Mouse (Mus musculus): ENCODE measurements around the gene D5Ertd579e. TPM values are rescaled to one million over a fixed set of nuclear protein-coding genes. Genes with fewer than 3 reads are reported as not detected.
A peak's percentile ranks its signal among the peaks of the same experiment; 100 is the strongest.

Gene D5Ertd579e
- polyA plus RNA-seq (2016; fragmentation: Nextera tagmentation; extraction: Ambion mirVana), result 37.3 and 38.3 TPM in 2 replicates

- Histone ChIP-seq H3K4me3 (peak within 1 kb of the TSS; percentile 68), H3K27ac (peak within 1 kb of the TSS; percentile 92)
- under 1% methylated on average over 99 of the region's 104 CpGs for WGBS
These were observed at the start of gene D5Ertd579e for GRCm38 (mm10) chr5:36695461-36696231. Gene D5Ertd579e, minus strand, starts transcription at chr5:36696024.

DNA sequence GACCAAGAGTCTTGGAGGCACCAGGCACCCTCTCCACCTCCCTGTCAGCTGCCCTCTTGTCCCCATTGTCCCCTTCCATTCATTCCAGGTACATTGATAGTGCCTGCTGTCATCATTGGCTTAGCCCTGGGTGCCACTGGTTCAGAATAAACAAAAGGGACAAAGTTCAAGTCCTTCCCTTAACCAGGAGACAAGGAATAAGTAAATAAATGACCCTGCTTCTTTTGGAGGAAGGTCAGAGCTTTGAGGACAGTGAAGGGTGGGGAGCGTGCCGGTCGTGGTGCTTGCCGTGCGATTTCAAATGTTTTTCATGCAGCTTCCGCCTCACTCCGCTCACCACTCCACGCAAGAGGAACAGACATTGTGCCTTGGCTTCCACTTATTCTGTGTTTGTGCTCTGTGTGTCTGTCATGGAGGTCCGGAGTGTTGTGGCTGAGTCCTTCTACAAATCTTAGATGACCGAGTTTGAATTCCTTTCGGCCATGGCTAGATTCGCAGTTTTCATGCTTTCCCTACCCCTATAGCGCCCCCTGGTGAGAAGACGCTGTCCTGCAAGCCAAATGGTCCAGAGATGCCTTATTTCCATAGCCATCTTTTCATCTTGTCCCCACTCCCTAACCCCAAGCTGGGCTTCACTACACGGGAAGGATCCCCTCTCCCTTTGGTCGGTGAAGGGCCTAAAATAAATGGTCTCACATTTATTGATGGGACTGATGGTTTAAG, 46.5 kb upstream of the D5Ertd579e start:
- no peak overlapping the region for H3K4me2 ChIP-seq (replicated peaks)
- 41% methylated on average over 16 of the region's 16 CpGs for WGBS
- no peaks in the 10 kb centered on the region for H3K36me3 ChIP-seq
- no peak overlapping the region for H3K27ac ChIP-seq
- H3K9ac ChIP-seq, result no peak overlapping the region
- peaks cover 7% of the 10 kb centered on the region for H3K4me1 ChIP-seq
- no peak overlapping the region for H3K4me3 ChIP-seq
- no peaks in the 10 kb centered on the region for H3K27me3 ChIP-seq (replicated peaks)
- H3K9me3 ChIP-seq, result no peaks in the 10 kb centered on the region
- no peak for ATAC-seq (ENCODE audit: low FRiP score, low read depth)

More at GRCm38 (mm10) chr5:36695461-36696231, at the start of gene D5Ertd579e:
- H3K4me2 ChIP-seq (replicated peaks), result peak within 1 kb of the TSS; percentile 83
- H3K36me3 ChIP-seq, result no peaks in the 10 kb centered on the region
- peak within 1 kb of the TSS; percentile 91 for H3K9ac ChIP-seq
- H3K27me3 ChIP-seq (replicated peaks), result 0 out of 2 replicates have a peak, but pooled peaks cover under 1% of the 10 kb centered on the region
- peak; percentile 94 for ATAC-seq (ENCODE audit: low FRiP score, low read depth)
- H3K4me1 ChIP-seq, result peaks cover 13% of the 10 kb centered on the region
- no peaks in the 10 kb centered on the region for H3K9me3 ChIP-seq

DNA sequence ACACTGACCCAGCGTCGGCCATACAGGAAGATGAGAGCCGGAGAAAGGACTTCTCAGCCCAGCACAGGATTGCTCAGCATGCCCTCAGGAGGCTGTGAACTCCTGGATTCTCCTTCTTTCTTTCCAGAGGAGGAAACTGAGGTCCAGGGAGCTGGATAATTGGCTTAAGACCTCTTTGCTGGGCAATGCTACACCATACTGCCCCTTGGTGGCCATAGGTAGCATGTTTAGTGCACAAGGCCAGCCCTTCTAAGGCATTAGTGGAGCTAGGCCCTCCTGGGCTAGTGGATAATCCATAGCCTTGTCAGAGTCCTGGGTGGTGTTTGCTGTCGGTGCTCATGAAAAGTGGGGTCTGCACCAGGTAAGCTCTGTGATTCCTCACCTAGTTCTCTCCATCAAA, 44.0 kb upstream of the D5Ertd579e start:
- no peak for ATAC-seq (ENCODE audit: low FRiP score, low read depth)
- 76% methylated on average over 4 of the region's 4 CpGs for WGBS
- no peak overlapping the region for H3K4me3 ChIP-seq
- H3K27me3 ChIP-seq (replicated peaks), result no peaks in the 10 kb centered on the region
- no peak overlapping the region for H3K9ac ChIP-seq
- no peak overlapping the region for H3K4me2 ChIP-seq (replicated peaks)
- no peaks in the 10 kb centered on the region for H3K4me1 ChIP-seq
- no peak overlapping the region for H3K27ac ChIP-seq
- no peaks in the 10 kb centered on the region for H3K36me3 ChIP-seq
- no peaks in the 10 kb centered on the region for H3K9me3 ChIP-seq

- Histone ChIP-seq H3K4me3 (no peak overlapping the region), H3K27me3 (replicated peaks) (no peaks in the 10 kb centered on the region), H3K36me3 (no peaks in the 10 kb centered on the region), H3K27ac (no peak overlapping the region), H3K9ac (0 out of 2 replicates have a peak overlapping the region, but pooled peaks have one; percentile 35), H3K4me1 (no peaks in the 10 kb centered on the region), H3K4me2 (replicated peaks) (no peak overlapping the region), H3K9me3 (no peaks in the 10 kb centered on the region)
- 72% methylated on average over 16 of the region's 16 CpGs for WGBS
- no peak for ATAC-seq (ENCODE audit: low FRiP score, low read depth)
These were observed 43.2 kb upstream of the D5Ertd579e start for GRCm38 (mm10) chr5:36738799-36739615.

- 57% methylated on average over 4 of the region's 4 CpGs for WGBS
- ATAC-seq (ENCODE audit: low FRiP score, low read depth), result no peak
- Histone ChIP-seq H3K9me3 (no peaks in the 10 kb centered on the region), H3K27ac (no peak overlapping the region), H3K4me3 (no peak overlapping the region), H3K4me2 (replicated peaks) (no peak overlapping the region), H3K9ac (no peak overlapping the region), H3K36me3 (no peaks in the 10 kb centered on the region), H3K27me3 (replicated peaks) (no peaks in the 10 kb centered on the region), H3K4me1 (no peaks in the 10 kb centered on the region)
These were observed 41.9 kb upstream of the D5Ertd579e start for GRCm38 (mm10) chr5:36737765-36738164.

DNA sequence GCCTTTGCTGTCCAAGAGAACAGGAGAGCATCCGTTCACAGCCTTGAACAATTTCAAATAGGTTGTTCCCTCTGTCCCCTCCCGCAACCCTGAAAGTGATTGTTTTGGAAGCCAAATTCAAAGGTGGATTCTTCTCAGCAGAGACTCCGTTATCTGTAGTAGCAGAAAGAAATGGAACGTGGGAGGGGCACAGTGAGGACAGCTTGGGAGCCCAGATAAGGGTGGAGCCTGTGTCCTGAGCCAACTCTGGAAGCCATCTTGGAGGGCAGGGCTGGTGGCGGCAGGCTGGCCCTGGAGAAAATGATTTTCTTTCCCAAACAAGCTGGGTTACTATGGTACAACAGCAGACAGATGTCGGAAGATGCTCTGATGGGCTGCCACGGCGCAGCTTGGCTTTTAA, 40.2 kb upstream of the D5Ertd579e start:
- 87% methylated on average over 8 of the region's 8 CpGs for WGBS
- Histone ChIP-seq H3K36me3 (no peaks in the 10 kb centered on the region), H3K4me2 (replicated peaks) (no peak overlapping the region), H3K27ac (no peak overlapping the region), H3K27me3 (replicated peaks) (no peaks in the 10 kb centered on the region), H3K9me3 (no peaks in the 10 kb centered on the region), H3K4me3 (no peak overlapping the region), H3K4me1 (peaks cover 2% of the 10 kb centered on the region; the same call in 1 of the 2 replicates), H3K9ac (no peak overlapping the region)
- no peak for ATAC-seq (ENCODE audit: low FRiP score, low read depth)

- H3K9ac ChIP-seq, result no peak overlapping the region
- no peaks in the 10 kb centered on the region for H3K36me3 ChIP-seq
- H3K27me3 ChIP-seq (replicated peaks), result no peaks in the 10 kb centered on the region
- peaks cover 2% of the 10 kb centered on the region; the same call in 1 of the 2 replicates for H3K4me1 ChIP-seq
- H3K4me2 ChIP-seq (replicated peaks), result no peak overlapping the region
- no peak overlapping the region for H3K4me3 ChIP-seq
- H3K9me3 ChIP-seq, result no peaks in the 10 kb centered on the region
- H3K27ac ChIP-seq, result no peak overlapping the region
- 84% methylated on average over 6 of the region's 6 CpGs for WGBS
- ATAC-seq (ENCODE audit: low FRiP score, low read depth), result no peak
These were observed 39.3 kb upstream of the D5Ertd579e start for GRCm38 (mm10) chr5:36735106-36735505.

DNA sequence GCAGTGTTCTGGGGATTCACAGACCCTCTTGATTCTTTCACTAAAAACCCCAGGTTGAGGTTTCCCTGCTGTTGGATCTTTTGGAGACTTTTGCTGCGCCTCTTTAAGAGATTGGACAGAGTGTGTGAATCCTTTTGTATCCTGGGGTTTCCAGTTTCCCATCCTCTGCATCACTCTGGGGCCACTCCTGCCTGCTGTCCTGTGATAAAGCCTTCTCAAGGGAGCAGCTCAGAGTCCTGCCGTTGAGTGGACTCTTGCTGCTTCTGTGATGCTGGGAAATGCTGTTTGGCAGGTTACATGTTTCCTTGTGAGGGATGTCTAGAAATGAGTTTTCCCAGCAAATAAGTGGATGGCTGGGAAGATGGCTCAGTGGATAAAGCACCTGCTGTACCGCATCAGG, 37.6 kb upstream of the D5Ertd579e start:
- Histone ChIP-seq H3K4me3 (no peak overlapping the region), H3K9ac (no peak overlapping the region), H3K4me2 (replicated peaks) (no peak overlapping the region), H3K27me3 (replicated peaks) (no peaks in the 10 kb centered on the region), H3K36me3 (no peaks in the 10 kb centered on the region), H3K27ac (no peak overlapping the region), H3K4me1 (peaks cover 2% of the 10 kb centered on the region; the same call in 1 of the 2 replicates), H3K9me3 (no peaks in the 10 kb centered on the region)
- WGBS, result 72% methylated on average over 3 of the region's 3 CpGs
- ATAC-seq (ENCODE audit: low FRiP score, low read depth), result no peak

DNA sequence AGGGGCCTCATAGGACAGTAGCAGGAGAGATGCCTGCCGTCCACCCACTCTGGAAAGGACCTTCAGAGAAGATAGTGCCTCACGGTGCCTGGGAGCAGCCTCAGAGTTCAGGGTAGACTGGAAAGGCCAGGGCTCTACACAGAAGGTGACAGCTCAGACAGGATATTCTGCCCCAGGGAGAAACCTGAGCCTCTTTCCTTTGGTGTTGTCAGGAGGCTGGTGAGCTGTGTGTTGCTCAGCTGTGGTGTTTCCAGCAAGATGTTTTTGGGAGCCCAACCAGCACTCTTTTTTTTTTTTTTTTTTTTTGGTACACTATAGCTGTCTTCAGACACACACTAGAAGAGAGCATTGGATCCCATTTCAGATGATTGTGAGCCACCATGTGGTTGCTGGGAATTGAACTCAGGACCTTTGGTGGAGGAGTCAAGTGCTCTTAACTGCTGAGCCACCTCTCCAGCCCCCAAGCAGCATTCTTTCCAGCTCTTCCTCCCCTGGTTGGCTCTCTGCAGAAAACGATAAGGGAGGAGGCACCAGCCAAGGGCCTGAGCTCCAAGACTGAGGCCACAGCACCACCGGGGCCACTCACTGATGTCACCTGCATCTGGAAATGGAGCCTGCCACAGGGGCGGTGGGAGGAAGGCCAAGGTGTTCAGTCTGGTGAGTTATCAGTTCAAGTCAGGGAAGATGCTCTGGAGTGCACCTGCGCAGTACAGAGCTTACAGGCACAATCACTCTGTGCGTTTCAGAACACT, 36.3 kb upstream of the D5Ertd579e start:
- Histone ChIP-seq H3K4me1 (peaks cover 2% of the 10 kb centered on the region; the same call in 1 of the 2 replicates), H3K4me2 (replicated peaks) (no peak overlapping the region), H3K27ac (no peak overlapping the region), H3K9ac (no peak overlapping the region), H3K4me3 (no peak overlapping the region), H3K27me3 (replicated peaks) (no peaks in the 10 kb centered on the region), H3K9me3 (no peaks in the 10 kb centered on the region), H3K36me3 (no peaks in the 10 kb centered on the region)
- 77% methylated on average over 7 of the region's 7 CpGs for WGBS
- no peak for ATAC-seq (ENCODE audit: low FRiP score, low read depth)

- Histone ChIP-seq H3K27me3 (replicated peaks) (no peaks in the 10 kb centered on the region), H3K4me1 (peaks cover 2% of the 10 kb centered on the region; the same call in 1 of the 2 replicates), H3K36me3 (no peaks in the 10 kb centered on the region), H3K9me3 (no peaks in the 10 kb centered on the region), H3K4me3 (no peak overlapping the region), H3K4me2 (replicated peaks) (no peak overlapping the region), H3K9ac (no peak overlapping the region), H3K27ac (no peak overlapping the region)
- WGBS, result 68% methylated on average over 3 of the region's 3 CpGs
- ATAC-seq (ENCODE audit: low FRiP score, low read depth), result no peak
These were observed 34.9 kb upstream of the D5Ertd579e start for GRCm38 (mm10) chr5:36730689-36731088.

GRCm38 (mm10) chr5:36729923-36730322, 34.1 kb upstream of the D5Ertd579e start:
- Histone ChIP-seq H3K36me3 (no peaks in the 10 kb centered on the region), H3K27me3 (replicated peaks) (no peaks in the 10 kb centered on the region), H3K9ac (no peak overlapping the region), H3K27ac (no peak overlapping the region), H3K4me1 (peaks cover 2% of the 10 kb centered on the region; the same call in 1 of the 2 replicates), H3K4me3 (no peak overlapping the region), H3K4me2 (replicated peaks) (no peak overlapping the region), H3K9me3 (no peaks in the 10 kb centered on the region)
- WGBS, result 92% methylated on average over 2 of the region's 2 CpGs
- no peak for ATAC-seq (ENCODE audit: low FRiP score, low read depth)

Measured in neural tube, embryonic 12.5 days (tissue).